ENCODE assay signal across 14 mouse cellular contexts in the genomic region with DNA sequence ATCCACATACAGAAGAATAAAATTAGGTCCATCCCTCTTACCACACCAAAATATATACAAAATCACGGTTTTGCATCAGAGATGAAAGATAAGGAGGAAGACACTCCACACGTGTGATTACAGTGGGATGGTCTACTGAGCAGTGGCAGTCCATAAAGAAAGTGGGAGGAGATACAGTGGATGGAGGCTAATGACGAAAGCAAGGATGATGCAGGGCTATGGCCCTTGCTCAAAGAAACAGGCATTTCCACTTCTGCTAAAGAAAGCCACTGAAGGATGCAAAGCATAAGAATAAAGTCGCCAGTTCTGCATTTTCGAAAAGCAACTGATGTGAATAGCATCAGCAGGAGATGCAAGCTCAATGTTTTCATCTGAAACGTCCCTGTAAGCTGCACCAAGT.
"Had no signal": no experiment of that assay in that cellular context is flagged by ENCODE, and none has a peak within 500 bp of the region (broad histone marks: within the 10 kb centered on the region; RNA-seq: fewer than 3 reads in every experiment).

No protein-coding gene starts in this region.

- ATAC-seq: midbrain, embryonic 16.5 days had no signal

- DNase-seq: lung, adult 18-20 months; lung, embryonic 14.5 days; lung, postnatal 10 days; lung, postnatal 4 days; midbrain, embryonic 14.5 days; retina, postnatal 1 day; right cerebral cortex, adult 18-20 months; right cerebral cortex, postnatal 25 days; right cerebral cortex, postnatal 4 days; spleen, adult 18-20 months; thymus, adult 18-20 months; thymus, postnatal 14 days; thymus, postnatal 36 days had no signal
